Mouse (Mus musculus): ENCODE measurements around the gene Amz2.

- TF ChIP-seq CTCF (IDR thresholded peaks at IDR 0.05; ENCODE audit: low read depth) (no peak; the same call in none of the 2 replicates), EP300 (IDR thresholded peaks at IDR 0.05; ENCODE audit: low read depth) (no peak)
Measured at GRCm38 (mm10) chr11:109474086-109474742, 48.5 kb downstream of the Amz2 start.

Data from liver, embryonic 14.5 days (tissue).